Mouse (Mus musculus): ENCODE measurements around the gene Hc.

Gene Hc

GRCm38 (mm10) chr2:35058325-35058724 lies 2.9 kb downstream of the Hc start:
- DNase-seq (ENCODE audit: extremely low spot score, low read depth, low spot score), result no peak

DNA sequence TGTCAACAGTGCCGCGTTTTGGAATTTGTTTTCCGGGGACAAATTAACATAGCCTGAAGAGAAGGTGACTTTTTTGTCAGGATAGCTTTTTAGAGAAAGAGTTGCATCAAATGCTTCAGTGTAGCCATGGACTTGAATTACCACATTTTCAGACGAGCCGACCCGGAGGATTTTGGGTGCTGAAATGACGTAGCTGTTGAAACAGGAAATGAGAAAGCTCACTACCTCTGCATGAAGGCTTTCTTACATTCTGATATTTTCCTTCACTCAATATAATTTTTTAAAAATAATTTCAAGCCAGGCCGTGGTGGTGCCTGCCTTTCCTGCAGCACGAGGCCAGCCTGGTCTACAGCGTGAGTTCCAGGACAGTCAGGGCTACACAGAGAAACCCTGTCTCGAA lies 4.0 kb downstream of the Hc start:
- no peak for DNase-seq (ENCODE audit: extremely low spot score, low read depth, low spot score)

DNA sequence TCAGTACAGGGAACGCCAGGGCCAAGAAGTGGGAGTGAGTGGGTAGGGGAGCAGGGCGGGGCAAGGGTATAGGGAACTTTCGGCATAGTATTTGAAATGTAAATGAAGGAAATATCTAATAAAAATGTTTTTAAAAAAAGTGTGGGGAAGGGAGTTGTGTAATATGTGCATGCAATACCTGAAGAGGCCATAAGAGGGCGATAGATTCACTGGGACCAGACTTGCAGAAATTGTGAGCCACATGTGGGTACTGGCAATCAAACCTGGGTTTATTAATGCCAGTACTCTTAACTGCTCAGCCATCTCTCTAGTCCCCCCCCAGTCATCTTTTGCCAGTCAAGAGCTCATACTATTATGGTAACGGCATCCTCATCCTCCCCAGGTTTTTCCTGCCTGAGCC lies 12.4 kb downstream of the Hc start:
- DNase-seq (ENCODE audit: extremely low spot score, low read depth, low spot score), result no peak

- no peak for DNase-seq (ENCODE audit: extremely low spot score, low read depth, low spot score)
These were observed 16.3 kb downstream of the Hc start for GRCm38 (mm10) chr2:35044956-35045355.

- no peak for DNase-seq (ENCODE audit: extremely low spot score, low read depth, low spot score)
These were observed 22.5 kb downstream of the Hc start for GRCm38 (mm10) chr2:35038580-35039375.

GRCm38 (mm10) chr2:35024646-35025154 lies 36.5 kb downstream of the Hc start:
- no peak for DNase-seq (ENCODE audit: extremely low spot score, low read depth, low spot score)

DNA sequence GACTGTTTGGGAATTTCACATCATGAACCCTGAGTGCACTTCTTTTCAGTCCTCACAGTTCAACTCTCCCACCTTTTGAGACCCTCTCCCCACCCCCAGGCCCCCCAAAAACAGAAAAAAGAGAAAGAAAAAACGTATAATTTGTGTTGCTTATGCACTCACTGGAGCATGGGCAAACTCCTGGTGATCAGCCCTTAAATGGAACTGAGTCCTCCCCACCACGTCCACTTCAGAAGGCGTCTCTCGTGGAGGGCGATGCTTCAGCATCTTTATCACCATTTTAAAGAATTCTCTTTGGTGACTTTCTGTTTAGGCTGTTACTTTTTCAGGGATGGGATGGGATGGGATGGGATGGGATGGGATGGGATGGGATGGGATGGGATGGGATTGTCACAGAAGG lies 39.4 kb downstream of the Hc start:
- no peak for DNase-seq (ENCODE audit: extremely low spot score, low read depth, low spot score)

GRCm38 (mm10) chr2:35015861-35016260 lies 45.4 kb downstream of the Hc start:
- DNase-seq (ENCODE audit: extremely low spot score, low read depth, low spot score), result no peak

GRCm38 (mm10) chr2:35011649-35012048 lies 49.6 kb downstream of the Hc start:
- DNase-seq (ENCODE audit: extremely low spot score, low read depth, low spot score), result no peak

- DNase-seq (ENCODE audit: extremely low spot score, low read depth, low spot score), result no peak
These were observed 62.3 kb downstream of the Hc start for GRCm38 (mm10) chr2:34998956-34999355.

DNA sequence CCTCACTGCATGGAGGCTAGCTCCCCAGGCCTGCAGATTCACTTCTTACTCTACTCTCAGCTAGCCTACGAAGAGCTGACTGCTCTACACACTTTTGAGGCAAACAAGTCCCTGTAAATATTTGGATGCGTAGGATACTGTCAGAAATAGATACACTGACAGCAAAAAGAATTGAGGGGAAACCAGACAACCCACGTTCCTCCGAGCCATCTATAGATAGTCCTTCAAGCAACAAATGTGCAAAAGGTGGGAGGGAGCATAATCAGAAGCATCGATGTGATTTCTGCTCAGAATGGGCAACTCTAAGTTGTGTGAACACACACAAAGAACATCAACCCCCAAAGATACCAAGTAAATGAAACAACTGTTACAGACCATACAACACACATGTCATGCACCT lies 64.7 kb downstream of the Hc start:
- no peak for DNase-seq (ENCODE audit: extremely low spot score, low read depth, low spot score)

GRCm38 (mm10) chr2:34993696-34994356 lies 67.4 kb downstream of the Hc start:
- no peak for DNase-seq (ENCODE audit: extremely low spot score, low read depth, low spot score)

GRCm38 (mm10) chr2:34992729-34993695 lies 68.2 kb downstream of the Hc start:
- no peak for DNase-seq (ENCODE audit: extremely low spot score, low read depth, low spot score)

DNA sequence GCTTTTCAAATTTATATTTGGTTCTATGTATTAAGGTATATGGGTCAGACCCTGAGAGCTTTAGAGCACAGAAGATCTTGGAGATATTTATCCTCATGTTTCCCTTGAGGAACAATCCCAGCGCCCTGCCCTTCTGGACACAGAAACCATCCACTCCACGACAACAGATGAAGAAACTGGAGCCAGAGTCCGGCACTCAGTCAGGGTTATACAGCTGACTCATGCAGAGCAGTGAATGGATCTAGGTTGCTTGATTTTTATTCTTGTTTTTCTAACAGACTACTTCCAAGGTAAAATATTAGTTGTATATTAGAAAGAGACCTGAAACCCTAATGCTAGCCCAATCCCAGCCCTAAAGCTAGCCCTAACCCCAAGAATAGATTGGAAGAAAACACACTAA lies 69.3 kb downstream of the Hc start:
- no peak for DNase-seq (ENCODE audit: extremely low spot score, low read depth, low spot score)

DNA sequence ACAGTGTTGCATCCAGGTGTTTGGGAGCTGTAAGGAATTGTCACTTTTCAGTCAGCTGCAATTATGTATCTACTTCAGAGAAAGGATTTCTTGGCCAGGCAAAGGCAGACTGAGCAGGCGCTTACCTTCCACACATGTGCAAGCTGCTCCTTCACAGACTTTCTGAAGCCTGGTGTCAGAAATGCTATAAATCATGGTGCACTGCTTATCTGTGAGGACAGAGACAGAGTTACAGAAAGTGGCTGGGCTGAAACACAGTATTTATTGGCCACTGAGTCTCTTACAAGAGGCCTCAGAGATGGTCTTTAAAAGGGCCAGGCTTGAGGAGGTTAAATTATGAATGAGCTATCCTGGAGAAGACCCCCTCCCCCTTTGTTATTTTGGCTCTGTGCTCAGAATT lies 71.5 kb downstream of the Hc start:
- no peak for DNase-seq (ENCODE audit: extremely low spot score, low read depth, low spot score)

- no peak for DNase-seq (ENCODE audit: extremely low spot score, low read depth, low spot score)
These were observed 73.6 kb downstream of the Hc start for GRCm38 (mm10) chr2:34987595-34987994.

DNA sequence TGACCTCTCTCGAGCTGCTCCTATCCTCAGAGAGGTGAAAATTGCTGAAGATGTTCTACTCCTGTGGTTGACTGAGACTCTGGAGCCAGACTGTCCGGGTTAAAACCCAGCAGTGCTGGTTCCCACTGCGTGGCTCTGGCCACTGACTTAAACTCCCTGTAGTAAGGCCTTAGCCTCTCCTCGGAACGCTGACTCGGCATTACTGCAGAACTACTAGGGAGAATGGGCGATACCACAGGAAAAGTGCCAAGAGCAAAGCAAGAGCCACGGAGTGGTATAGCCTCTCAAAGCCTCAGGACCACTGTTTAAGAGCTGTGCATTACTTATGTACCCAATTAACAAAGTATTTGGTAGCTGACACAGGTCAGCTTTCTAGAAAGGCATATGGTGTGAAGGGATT lies 76.4 kb downstream of the Hc start:
- no peak for DNase-seq (ENCODE audit: extremely low spot score, low read depth, low spot score)

GRCm38 (mm10) chr2:34982906-34983698 lies 78.1 kb downstream of the Hc start:
- DNase-seq (ENCODE audit: extremely low spot score, low read depth, low spot score), result no peak

- DNase-seq (ENCODE audit: extremely low spot score, low read depth, low spot score), result no peak
These were observed 79.0 kb downstream of the Hc start for GRCm38 (mm10) chr2:34982096-34982724.

DNA sequence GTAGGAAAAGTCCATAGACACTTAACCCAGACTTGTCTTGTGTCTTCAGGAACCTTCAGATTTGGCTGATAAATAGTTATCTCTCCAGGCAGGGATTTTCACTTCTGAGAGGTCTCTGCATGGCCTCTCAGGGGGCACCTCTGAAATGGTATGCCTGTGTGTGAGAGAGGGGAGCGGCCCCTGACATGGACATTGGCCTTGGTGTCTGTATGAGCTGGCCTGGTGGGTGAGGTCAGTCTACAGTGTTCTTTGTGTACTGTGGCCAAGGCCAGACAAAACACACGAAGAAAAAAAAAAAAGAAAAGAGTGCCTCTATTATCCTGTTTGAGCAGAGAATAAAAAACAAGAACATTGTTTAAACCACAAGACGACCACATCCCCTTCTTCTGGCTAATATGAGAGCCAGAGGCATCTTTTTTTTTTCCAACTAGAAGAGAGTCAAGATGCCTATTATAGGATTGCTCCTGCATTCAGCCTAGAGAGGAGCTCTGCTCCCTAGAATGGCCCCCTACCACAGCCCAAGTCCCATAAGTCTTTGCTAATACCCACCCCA lies 81.7 kb downstream of the Hc start:
- DNase-seq (ENCODE audit: extremely low spot score, low read depth, low spot score), result no peak

All from hindlimb bud, embryonic 11.5 days (tissue).